Mouse (Mus musculus) hindbrain, postnatal 0 days (tissue): Measurements from ENCODE around the gene Nfkbie. TPM values are rescaled to one million over a fixed set of nuclear protein-coding genes. Genes with fewer than 3 reads are reported as not detected.

Source experiments
- ATAC-seq: fragments of 200-750 bp; cut with Nextera tagmentation; 2 replicates; pipeline ENCODE4 v1.8.0; 2017; ENCODE audit warnings: mild to moderate bottlenecking, moderate TSS enrichment, moderate library complexity
- DNase-seq: peaks from one replicate; pipeline ENCODE4 v3.0.0-alpha.2; 2015; ENCODE audit warnings: low spot score
- H3K27ac ChIP-seq: fragments of 300-500 bp; sonication (generic); 2 replicates; pipeline ENCODE4 v1.5.1; 2014; ENCODE audit warnings: mild to moderate bottlenecking
- H3K27me3 ChIP-seq: fragments of 300-500 bp; sonication (generic); 2 replicates; pipeline ENCODE4 v1.6.1; 2014; ENCODE audit warnings: low read length, mixed read lengths; ENCODE audit not compliant: insufficient read depth
- H3K36me3 ChIP-seq: fragments of 300-500 bp; sonication (generic); 2 replicates; pipeline ENCODE4 v1.6.1; 2014; ENCODE audit warnings: low read length, mixed read lengths; ENCODE audit not compliant: insufficient read depth
- H3K4me1 ChIP-seq: fragments of 300-500 bp; sonication (generic); 2 replicates; pipeline ENCODE4 v1.6.1; 2014; ENCODE audit warnings: antibody characterized with exemption, low read length, mixed read lengths; ENCODE audit not compliant: insufficient read depth
- H3K4me2 ChIP-seq: fragments of 300-500 bp; sonication (generic); 2 replicates; pipeline ENCODE4 v1.6.1; 2014; ENCODE audit warnings: low read depth, mild to moderate bottlenecking, low read length, moderate library complexity, mixed read lengths
- H3K4me3 ChIP-seq: fragments of 300-500 bp; sonication (generic); 2 replicates; pipeline ENCODE4 v1.5.1; 2014; ENCODE audit warnings: low read length
- H3K9ac ChIP-seq: fragments of 300-500 bp; sonication (generic); replicated peaks from 2 replicates; pipeline ENCODE4 v1.6.1; 2014; ENCODE audit warnings: mild to moderate bottlenecking, low read length, moderate library complexity, mixed read lengths
- H3K9me3 ChIP-seq: fragments of 300-500 bp; sonication (generic); 2 replicates; pipeline ENCODE4 v1.6.1; 2016; ENCODE audit warnings: low read length, mixed read lengths
- CTCF ChIP-seq: IDR thresholded peaks from 2 replicates; pipeline ENCODE4 v1.5.1; 2016; ENCODE audit warnings: antibody characterized with exemption, control low read depth, low read depth
- WGBS: fragments of 180-500 bp; shearing (Covaris S2); extraction: QIAGEN DNeasy Blood & Tissue Kit; methylation state at CpG from one replicate; pipeline ENCODE4 v1.1.7; 2014; 5-methylcytosine and 5-hydroxymethylcytosine counted together
- polyA plus RNA-seq: library from polyadenylated mRNA; unstranded; fragments of >200 nt; fragmentation: Nextera tagmentation; extraction: Ambion mirVana; gene quantifications from 2 replicates; pipeline ENCODE4 v1.2.1, GENCODE M21; 2015
- total RNA-seq: library from RNA; depleted of rRNA; stranded (reverse); fragments of >200 nt; gene quantifications from 2 replicates; pipeline ENCODE4 v1.2.3, GENCODE M21; 2014

The Nfkbie gene
- total and polyA plus RNA-seq, 2 experiments from 2014 or later = 5.2 to 7.7 TPM

DNA sequence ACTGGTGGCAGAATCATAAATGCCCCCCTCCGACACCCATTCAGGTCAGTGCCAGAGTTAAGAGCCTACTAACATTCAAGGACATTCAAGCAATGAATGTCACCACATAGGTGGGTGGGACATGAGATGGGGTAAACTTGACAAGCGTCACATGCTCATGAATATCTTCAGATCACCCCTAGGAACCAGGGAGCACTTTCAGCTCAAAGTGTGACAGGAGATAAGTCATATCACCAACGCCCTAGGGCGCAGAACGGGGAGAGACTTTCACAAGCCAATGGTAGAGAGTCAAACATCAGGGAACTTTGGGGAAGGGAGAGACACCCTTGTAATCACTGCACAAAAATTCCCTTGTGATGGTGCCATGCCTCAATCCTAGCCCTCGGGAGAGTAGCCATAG lies 26.7 kb downstream of the Nfkbie start:
- no peak for ATAC-seq
- no peak for TF ChIP-seq CTCF

DNA sequence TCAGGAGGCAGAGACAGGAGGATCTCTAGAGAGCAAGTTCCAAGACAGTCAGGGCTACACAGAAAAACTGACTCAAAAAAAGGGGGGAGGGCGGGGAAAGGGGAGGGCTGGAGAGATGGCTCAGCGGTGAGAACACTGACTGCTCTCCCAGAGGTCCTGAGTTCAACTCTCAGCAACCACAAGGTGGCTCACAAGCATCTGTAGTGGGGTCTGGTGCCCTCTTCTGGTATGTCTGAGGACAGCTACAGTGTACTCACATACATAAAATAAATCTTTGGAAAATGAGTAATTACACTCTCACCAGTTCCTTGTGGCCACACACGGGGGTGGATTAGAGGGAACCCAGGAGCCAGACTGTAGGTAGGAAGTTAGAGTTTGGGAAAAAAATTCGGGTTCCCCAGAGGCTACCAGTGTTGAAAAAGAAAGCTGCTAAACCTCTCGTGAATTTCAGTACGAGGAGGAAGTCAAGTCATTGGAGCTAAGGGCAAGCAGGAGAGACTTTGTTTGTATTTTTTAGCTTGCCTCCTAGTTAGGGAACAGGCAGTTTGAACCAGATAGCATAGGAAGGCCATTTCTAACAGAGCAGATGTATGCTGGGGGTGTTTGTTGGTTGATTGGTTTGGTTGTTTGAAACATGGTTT lies 27.3 kb downstream of the Nfkbie start:
- H3K4me3 ChIP-seq = no peak overlapping the region
- ATAC-seq (no peak), DNase-seq (peak; percentile 18)
- no peak overlapping the region for H3K27ac ChIP-seq
- WGBS = 74% methylated on average over 6 of the region's 6 CpGs
- H3K27me3 ChIP-seq = no peaks in the 10 kb centered on the region
- H3K9ac ChIP-seq = no peak overlapping the region
- H3K9me3 ChIP-seq = no peaks in the 10 kb centered on the region
- no peaks in the 10 kb centered on the region; the same call in 1 of the 2 replicates for H3K4me1 ChIP-seq
- TF ChIP-seq CTCF = peak; percentile 71
- no peak overlapping the region for H3K4me2 ChIP-seq
- no peaks in the 10 kb centered on the region for H3K36me3 ChIP-seq

More for the DNA sequence above, 26.7 kb downstream of the Nfkbie start:
- no peaks in the 10 kb centered on the region; the same call in 1 of the 2 replicates for H3K4me1 ChIP-seq
- no peak overlapping the region for H3K9ac ChIP-seq
- no peak overlapping the region for H3K27ac ChIP-seq
- DNase-seq = no peak
- H3K4me3 ChIP-seq = no peak overlapping the region
- no peaks in the 10 kb centered on the region for H3K9me3 ChIP-seq
- H3K36me3 ChIP-seq = no peaks in the 10 kb centered on the region
- WGBS = 95% methylated on average over 6 of the region's 6 CpGs
- no peak overlapping the region for H3K4me2 ChIP-seq
- H3K27me3 ChIP-seq = no peaks in the 10 kb centered on the region

DNA sequence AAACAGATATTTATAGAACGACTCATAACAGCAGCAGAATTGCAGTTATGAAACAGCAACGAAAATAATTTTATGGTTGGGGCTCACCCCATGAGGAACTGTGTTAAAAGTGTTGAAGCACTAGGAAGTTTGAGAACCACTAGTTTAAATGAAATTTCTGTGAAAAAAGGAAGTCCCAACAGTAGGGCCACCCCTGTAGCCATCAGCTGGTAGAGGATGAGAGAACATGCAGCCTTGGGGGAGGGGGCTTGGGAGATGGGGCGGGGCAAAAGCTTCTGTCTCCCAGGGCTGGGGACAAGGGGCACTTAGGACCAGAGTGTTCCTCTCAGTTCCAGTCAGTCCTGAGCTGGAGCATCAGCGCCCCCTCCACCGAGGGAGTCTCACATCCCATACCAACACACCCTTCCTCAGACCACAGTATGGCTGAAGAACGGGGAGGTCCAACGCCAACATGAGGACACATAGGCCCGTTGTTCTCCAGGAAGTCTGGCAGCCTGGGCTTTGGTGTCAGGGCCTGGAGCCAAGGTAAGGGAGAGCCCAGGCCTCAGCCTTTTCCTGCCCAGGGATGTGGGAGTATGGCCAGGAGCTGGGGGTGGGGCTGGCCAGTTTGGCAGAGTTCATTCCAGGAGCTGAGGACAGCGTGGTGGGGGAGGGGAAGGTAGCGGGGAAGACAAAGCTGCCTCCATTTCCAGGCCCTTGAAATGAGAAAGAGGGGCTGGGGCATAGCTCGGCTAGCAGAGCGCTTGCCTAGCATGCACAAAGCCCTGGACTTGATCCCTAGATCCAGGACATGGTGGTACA lies 28.8 kb downstream of the Nfkbie start:
- no peaks in the 10 kb centered on the region; the same call in 1 of the 2 replicates for H3K4me1 ChIP-seq
- 0 out of 2 replicates have a peak overlapping the region, but pooled peaks have one; percentile 6 for H3K4me2 ChIP-seq
- ATAC-seq (peak; percentile 84), DNase-seq (peak; percentile 85)
- no peak for TF ChIP-seq CTCF
- 31% methylated on average over 12 of the region's 12 CpGs for WGBS
- no peaks in the 10 kb centered on the region for H3K36me3 ChIP-seq
- 0 out of 2 replicates have a peak overlapping the region, but pooled peaks have one; percentile 6 for H3K9ac ChIP-seq
- H3K27me3 ChIP-seq = no peaks in the 10 kb centered on the region
- no peak overlapping the region for H3K4me3 ChIP-seq
- no peaks in the 10 kb centered on the region for H3K9me3 ChIP-seq
- H3K27ac ChIP-seq = peak overlapping the region; percentile 81

- ATAC-seq (peak; percentile 82), DNase-seq (peak; percentile 89)
- H3K9ac ChIP-seq = 0 out of 2 replicates have a peak overlapping the region, but pooled peaks have one; percentile 6
- H3K4me1 ChIP-seq = no peaks in the 10 kb centered on the region; the same call in 1 of the 2 replicates
- H3K4me2 ChIP-seq = 0 out of 2 replicates have a peak overlapping the region, but pooled peaks have one; percentile 6
- H3K36me3 ChIP-seq = no peaks in the 10 kb centered on the region
- peak; percentile 92 for TF ChIP-seq CTCF
- WGBS = 21% methylated on average over 14 of the region's 14 CpGs
- H3K9me3 ChIP-seq = no peaks in the 10 kb centered on the region
- H3K27ac ChIP-seq = peak overlapping the region; percentile 81
- no peak overlapping the region for H3K4me3 ChIP-seq
- no peaks in the 10 kb centered on the region for H3K27me3 ChIP-seq
Measured at GRCm38 (mm10) chr17:45584939-45585678, 29.6 kb downstream of the Nfkbie start.

DNA sequence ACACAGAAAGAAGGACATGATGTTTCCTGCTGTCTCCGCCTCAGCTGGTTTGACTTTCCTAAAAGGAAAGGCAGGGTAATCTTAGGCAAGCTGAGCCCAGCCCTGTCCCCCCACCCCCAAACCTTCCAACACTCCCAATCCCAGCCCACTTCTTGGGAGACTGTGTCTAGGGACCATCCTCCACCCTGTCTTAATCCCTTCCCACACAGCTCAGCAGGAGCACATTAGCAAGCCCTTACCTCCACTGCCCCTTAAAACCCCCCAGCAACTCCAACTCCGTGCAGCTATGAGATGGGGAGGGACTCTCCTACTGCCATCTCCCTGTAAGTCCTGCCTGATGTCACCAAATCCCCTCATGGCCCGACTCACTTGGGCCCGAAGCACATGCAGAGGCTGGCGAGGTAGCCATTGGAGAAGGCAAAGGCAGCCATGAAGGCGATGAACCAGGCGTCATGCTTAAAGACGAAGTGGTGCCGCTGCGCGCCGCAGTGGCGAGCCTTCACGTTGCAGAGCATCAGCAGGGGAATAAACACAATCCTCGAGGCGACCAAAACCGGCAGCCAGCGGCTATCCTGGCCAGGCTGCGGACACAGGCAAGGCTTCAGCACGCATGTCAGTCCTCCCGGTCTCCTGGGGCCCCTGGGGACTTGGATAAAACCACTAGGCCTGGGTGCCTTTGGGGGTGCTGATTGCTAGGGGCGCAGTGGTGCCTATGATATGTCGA lies 30.4 kb downstream of the Nfkbie start:
- Histone ChIP-seq H3K4me1 (no peaks in the 10 kb centered on the region; the same call in 1 of the 2 replicates), H3K27me3 (no peaks in the 10 kb centered on the region), H3K9me3 (no peaks in the 10 kb centered on the region), H3K36me3 (no peaks in the 10 kb centered on the region), H3K9ac (no peak overlapping the region), H3K4me2 (no peak overlapping the region), H3K27ac (peak overlapping the region; percentile 81), H3K4me3 (no peak overlapping the region)
- TF ChIP-seq CTCF = no peak
- 71% methylated on average over 23 of the region's 23 CpGs for WGBS
- no peak for ATAC-seq
- DNase-seq = no peak

- no peak for DNase-seq
- peak; percentile 54 for TF ChIP-seq CTCF
- Histone ChIP-seq H3K4me3 (no peak overlapping the region), H3K4me1 (no peaks in the 10 kb centered on the region; the same call in 1 of the 2 replicates), H3K9me3 (no peaks in the 10 kb centered on the region), H3K4me2 (no peak overlapping the region), H3K27me3 (no peaks in the 10 kb centered on the region), H3K27ac (no peak overlapping the region), H3K36me3 (no peaks in the 10 kb centered on the region), H3K9ac (no peak overlapping the region)
- ATAC-seq = no peak
- WGBS = 100% methylated on average over 3 of the region's 3 CpGs
Measured at GRCm38 (mm10) chr17:45586449-45586837, 30.9 kb downstream of the Nfkbie start.
